Mouse (Mus musculus) thymus, adult 2 months (tissue): ENCODE measurements at regions not wholly inside any gene's neighbourhood (a gene's known extent, or its start where the extent isn't known, plus 50 kb on each side); places are given as distances from the start of the nearest gene placed in this dataset.

Source experiments
- DNase-seq: peaks from one replicate; pipeline ENCODE4 v3.0.0; 2021
- H3K27ac ChIP-seq: fragments of 200-500 bp; 2 replicates; pipeline ENCODE4 v1.5.1; 2012; ENCODE audit warnings: low read length, control low read depth; ENCODE audit not compliant: control insufficient read depth, insufficient read depth
- H3K27me3 ChIP-seq: fragments of 200-500 bp; 2 replicates; pipeline ENCODE4 v1.6.1; 2012; ENCODE audit warnings: mild to moderate bottlenecking, low read length, moderate library complexity, mixed read lengths; ENCODE audit not compliant: control insufficient read depth, insufficient read depth
- H3K36me3 ChIP-seq: fragments of 200-500 bp; 2 replicates; pipeline ENCODE4 v1.6.1; 2012; ENCODE audit warnings: mild to moderate bottlenecking, low read length, moderate library complexity; ENCODE audit not compliant: control insufficient read depth, insufficient read depth
- H3K4me1 ChIP-seq: fragments of 200-500 bp; replicated peaks from 2 replicates; pipeline ENCODE4 v1.6.1; 2012; ENCODE audit warnings: low read length; ENCODE audit not compliant: control insufficient read depth, insufficient read depth
- H3K4me3 ChIP-seq: fragments of 200-500 bp; 2 replicates; pipeline ENCODE4 v1.5.1; 2012; ENCODE audit warnings: mild to moderate bottlenecking, low read length, control low read depth, moderate library complexity; ENCODE audit not compliant: control insufficient read depth, insufficient read depth
- CTCF ChIP-seq: fragments of 200-500 bp; IDR thresholded peaks from 2 replicates; pipeline ENCODE4 v1.5.1; 2012; ENCODE audit warnings: mild to moderate bottlenecking, control low read depth, low read length, moderate library complexity, borderline replicate concordance; ENCODE audit not compliant: control insufficient read depth, poor library complexity, insufficient read depth; ENCODE audit errors: extremely low read depth
- POLR2A ChIP-seq: fragments of 200-500 bp; IDR thresholded peaks from 2 replicates; pipeline ENCODE4 v1.6.1; 2012; ENCODE audit warnings: mild to moderate bottlenecking, low read length, control low read depth, moderate library complexity; ENCODE audit not compliant: control insufficient read depth, poor library complexity, insufficient read depth; ENCODE audit errors: extremely low read depth
- WGBS: fragments of 180-500 bp; shearing (Covaris S2); methylation state at CpG from one replicate; pipeline ENCODE4 v1.1.7; 2018; 5-methylcytosine and 5-hydroxymethylcytosine counted together

GRCm38 (mm10) chr4:89363150-89363683, 52.4 kb upstream of the Cdkn2b start:
- H3K27me3 ChIP-seq: no peaks in the 10 kb centered on the region
- H3K4me3 ChIP-seq: no peak overlapping the region
- H3K4me1 ChIP-seq: no peaks in the 10 kb centered on the region
- no peak for DNase-seq
- no peak overlapping the region for H3K27ac ChIP-seq
- no peak for TF ChIP-seq POLR2A
- TF ChIP-seq CTCF: no peak
- H3K36me3 ChIP-seq: no peaks in the 10 kb centered on the region
- 40% methylated on average over 2 of the region's 2 CpGs for WGBS

DNA sequence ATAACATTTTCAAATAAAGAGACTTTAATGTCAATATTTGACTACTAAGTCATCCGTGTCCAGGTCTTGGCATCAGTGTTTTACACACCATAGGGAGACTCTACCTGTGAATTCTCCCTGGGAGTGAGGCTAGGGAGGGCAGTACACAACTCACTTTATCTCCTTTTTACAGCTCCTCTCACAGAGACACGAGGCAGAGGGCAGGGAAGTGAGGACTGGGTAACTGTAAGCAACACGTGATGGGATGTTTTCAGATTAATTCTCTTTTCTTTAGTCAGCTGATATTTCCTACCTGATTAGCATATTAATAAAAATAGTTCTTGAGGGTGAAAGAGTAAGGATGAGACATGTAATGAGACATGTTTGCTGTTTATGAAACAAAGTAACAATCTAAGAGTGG, 51.8 kb upstream of the Cdkn2b start:
- no peaks in the 10 kb centered on the region for H3K36me3 ChIP-seq
- TF ChIP-seq CTCF (no peak), POLR2A (no peak)
- no peak overlapping the region for H3K27ac ChIP-seq
- H3K4me1 ChIP-seq: no peaks in the 10 kb centered on the region
- no peak for DNase-seq
- H3K4me3 ChIP-seq: no peak overlapping the region
- no peaks in the 10 kb centered on the region for H3K27me3 ChIP-seq
- WGBS: 54% methylated on average over 3 of the region's 3 CpGs

DNA sequence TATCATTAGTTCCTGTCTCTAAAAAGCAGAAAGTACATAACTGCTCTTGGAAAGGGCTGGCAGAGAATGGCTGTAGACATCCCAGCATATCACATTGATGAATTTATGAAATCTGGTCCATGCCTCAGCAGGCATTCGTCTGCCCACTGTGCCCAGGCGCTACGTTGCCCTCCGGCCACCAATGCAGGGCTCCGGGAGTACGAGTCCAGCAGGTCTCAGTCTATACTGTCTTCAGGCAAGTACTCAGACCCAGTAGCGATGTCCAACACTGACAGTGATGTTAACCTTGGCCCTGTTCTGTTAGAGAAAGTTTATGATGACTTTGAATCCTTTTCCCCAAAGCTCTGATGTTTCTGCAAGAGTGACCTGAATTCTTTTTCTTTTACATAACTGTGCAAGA, 50.5 kb upstream of the Cdkn2b start:
- no peak overlapping the region for H3K4me3 ChIP-seq
- 91% methylated on average over 7 of the region's 7 CpGs for WGBS
- H3K27ac ChIP-seq: no peak overlapping the region
- H3K4me1 ChIP-seq: no peaks in the 10 kb centered on the region
- H3K36me3 ChIP-seq: no peaks in the 10 kb centered on the region
- no peak for TF ChIP-seq POLR2A
- H3K27me3 ChIP-seq: no peaks in the 10 kb centered on the region
- DNase-seq: no peak
